Mouse (Mus musculus): ENCODE data around the gene Tas2r106. TPM values are rescaled to one million over a fixed set of nuclear protein-coding genes. Genes with fewer than 3 reads are reported as not detected.

The Tas2r106 gene
- total and polyA plus RNA-seq, 3 experiments, result not detected

GRCm38 (mm10) chr6:131630812-131631211 lies 47.9 kb downstream of the Tas2r106 start, which contains the start of gene Tas2r130:
Gene Tas2r130, minus strand, starts transcription at chr6:131630912.
- H3K4me1 ChIP-seq (ENCODE audit: control insufficient read depth in 1 of 2, insufficient read depth in 2 of 2, low read length in 2 of 2), result no peaks in the 10 kb centered on the region
- no peak within 1 kb of the TSS for H3K9ac ChIP-seq (ENCODE audit: control insufficient read depth, low read depth, low read length, poor library complexity, severe bottlenecking)
- no peaks in the 10 kb centered on the region for H3K9me3 ChIP-seq (replicated peaks; ENCODE audit: insufficient read depth, low read length)
- DNase-seq (ENCODE audit: low read depth, low spot score), result no peak
- H3K4me3 ChIP-seq (ENCODE audit: control insufficient read depth in 1 of 2, insufficient read depth in 1 of 2, low read depth in 2 of 2, low read length in 2 of 2), result no peak within 1 kb of the TSS
- H3K36me3 ChIP-seq (ENCODE audit: control insufficient read depth in 1 of 2, insufficient read depth in 2 of 2, low read length in 2 of 2), result no peaks in the 10 kb centered on the region
- no peak for TF ChIP-seq POLR2AphosphoS2 (IDR thresholded peaks at IDR 0.05; ENCODE audit: low read length)
- TF ChIP-seq MAFK (IDR thresholded peaks at IDR 0.05; ENCODE audit: borderline replicate concordance, low read depth, low read length), result no peak
- no peak for TF ChIP-seq ZC3H11A (IDR thresholded peaks at IDR 0.05; ENCODE audit: low read depth, low read length)
- H3K27me3 ChIP-seq (ENCODE audit: control insufficient read depth in 1 of 2, insufficient read depth in 2 of 2, low read length in 2 of 2), result no peaks in the 10 kb centered on the region
- no peak within 1 kb of the TSS for H3K27ac ChIP-seq (ENCODE audit: control insufficient read depth, low read depth, low read length)
- no peaks in the 10 kb centered on the region for H3K79me2 ChIP-seq (ENCODE audit: control insufficient read depth, insufficient read depth, low read length, poor library complexity)

Other genes with a start within 250 kb of the Tas2r106 start
- gene 5430401F13Rik, start 192.5 kb downstream of the Tas2r106 start, total RNA-seq (2012; rRNA removed), result not detected in 2 replicates
- gene 5430401F13Rik, start 192.5 kb downstream of the Tas2r106 start, polyA plus RNA-seq (2012; ENCODE audit: insufficient read depth in 1 of 2, insufficient read length in 2 of 2, low read depth in 1 of 2, low replicate concordance in 2 of 2, missing spikeins in 1 of 2), result not detected
- not detected in 2 replicates for gene Gm6619, start 192.5 kb downstream of the Tas2r106 start, total RNA-seq (2012; rRNA removed)
- gene Gm6619, start 192.5 kb downstream of the Tas2r106 start, polyA plus RNA-seq (2012; ENCODE audit: insufficient read depth in 1 of 2, insufficient read length in 2 of 2, low read depth in 1 of 2, low replicate concordance in 2 of 2, missing spikeins in 1 of 2), result not detected
- not detected in 2 replicates for gene Tas2r130, start 48.0 kb downstream of the Tas2r106 start, total RNA-seq (2012; rRNA removed)
- not detected for gene Tas2r130, start 48.0 kb downstream of the Tas2r106 start, polyA plus RNA-seq (2012; ENCODE audit: insufficient read depth in 1 of 2, insufficient read length in 2 of 2, low read depth in 1 of 2, low replicate concordance in 2 of 2, missing spikeins in 1 of 2)
- gene Tas2r107, start 18.7 kb downstream of the Tas2r106 start, total RNA-seq (2012; rRNA removed), result not detected in 2 replicates
- not detected for gene Tas2r107, start 18.7 kb downstream of the Tas2r106 start, polyA plus RNA-seq (2012; ENCODE audit: insufficient read depth in 1 of 2, insufficient read length in 2 of 2, low read depth in 1 of 2, low replicate concordance in 2 of 2, missing spikeins in 1 of 2)
- not detected in 2 replicates for gene Tas2r104, start 6.9 kb upstream of the Tas2r106 start, total RNA-seq (2012; rRNA removed)
- not detected for gene Tas2r104, start 6.9 kb upstream of the Tas2r106 start, polyA plus RNA-seq (2012; ENCODE audit: insufficient read depth in 1 of 2, insufficient read length in 2 of 2, low read depth in 1 of 2, low replicate concordance in 2 of 2, missing spikeins in 1 of 2)
- not detected in 2 replicates for gene Tas2r105, start 8.6 kb upstream of the Tas2r106 start, total RNA-seq (2012; rRNA removed)
- not detected for gene Tas2r105, start 8.6 kb upstream of the Tas2r106 start, polyA plus RNA-seq (2012; ENCODE audit: insufficient read depth in 1 of 2, insufficient read length in 2 of 2, low read depth in 1 of 2, low replicate concordance in 2 of 2, missing spikeins in 1 of 2)
- not detected in 2 replicates for gene Tas2r114, start 11.2 kb upstream of the Tas2r106 start, total RNA-seq (2012; rRNA removed)
- gene Tas2r114, start 11.2 kb upstream of the Tas2r106 start, polyA plus RNA-seq (2012; ENCODE audit: insufficient read depth in 1 of 2, insufficient read length in 2 of 2, low read depth in 1 of 2, low replicate concordance in 2 of 2, missing spikeins in 1 of 2), result not detected

Measured in MEL (cell line).